Mouse (Mus musculus) C2C12 (cell line): ENCODE data around the gene Esyt3.

Experiments used
- CTCF ChIP-seq: IDR thresholded peaks from one replicate; pipeline ENCODE4 v1.5.1; 2011; ENCODE audit not compliant: control insufficient read depth, insufficient read depth, insufficient read length
- MAX ChIP-seq: IDR thresholded peaks from one replicate; pipeline ENCODE4 v1.6.1; 2011; ENCODE audit warnings: mild to moderate bottlenecking, control low read depth
- MYOD1 ChIP-seq: IDR thresholded peaks from one replicate; pipeline ENCODE4 v1.6.1; 2011; ENCODE audit warnings: low read depth; ENCODE audit not compliant: control insufficient read depth, insufficient read length
- MYOG ChIP-seq: IDR thresholded peaks from one replicate; pipeline ENCODE4 v1.6.1; 2011; ENCODE audit not compliant: control insufficient read depth, insufficient read length; ENCODE audit errors: extremely low read depth
- USF1 ChIP-seq: IDR thresholded peaks from one replicate; pipeline ENCODE4 v1.6.1; 2011; ENCODE audit warnings: low read depth, mild to moderate bottlenecking, control low read depth, moderate library complexity

DNA sequence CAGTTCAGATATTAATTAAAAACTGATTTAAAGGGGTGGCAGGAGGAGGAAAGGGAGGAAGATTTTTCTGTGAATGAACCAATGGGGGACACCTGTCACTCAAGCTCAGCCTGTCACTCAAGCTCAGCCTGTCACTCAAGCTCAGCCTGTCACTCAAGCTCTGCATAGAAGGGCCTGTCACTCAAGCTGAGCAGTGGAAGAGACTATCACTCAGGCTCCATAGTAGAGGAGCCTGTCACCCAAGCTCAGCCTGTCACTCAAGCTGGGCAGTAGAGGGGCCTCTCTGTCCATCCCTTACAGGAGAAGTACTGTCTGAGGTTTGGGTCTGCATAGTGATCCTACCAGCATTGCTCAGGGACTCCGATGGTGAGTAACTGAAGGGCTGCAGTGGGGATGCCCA, 20.1 kb downstream of the Esyt3 start:
- no peak for TF ChIP-seq CTCF
- TF ChIP-seq MAX, result no peak
- TF ChIP-seq USF1, result no peak
- TF ChIP-seq MYOG, result no peak
- TF ChIP-seq MYOD1, result no peak
